Mouse (Mus musculus) kidney, postnatal 10 days (tissue): ENCODE measurements at regions not wholly inside any gene's neighbourhood (a gene's known extent, or its start where the extent isn't known, plus 50 kb on each side); places are given as distances from the start of the nearest gene placed in this dataset.

Experiments used
- DNase-seq: peaks from one replicate; pipeline ENCODE4 v3.0.0; 2021; ENCODE audit warnings: mixed read lengths

- DNase-seq = no peak
These were observed 72.3 kb upstream of the 1700024P04Rik start for GRCm38 (mm10) chr13:99056432-99057292.

- peak; percentile 62 for DNase-seq
These were observed 71.4 kb upstream of the 1700024P04Rik start for GRCm38 (mm10) chr13:99055609-99056321.

- DNase-seq = no peak
These were observed 67.7 kb upstream of the 1700024P04Rik start for GRCm38 (mm10) chr13:99052076-99052475.

GRCm38 (mm10) chr13:99049699-99050098 lies 65.3 kb upstream of the 1700024P04Rik start:
- DNase-seq = no peak

- DNase-seq = peak; percentile 59
These were observed 64.3 kb upstream of the 1700024P04Rik start for GRCm38 (mm10) chr13:99048651-99049100.

- DNase-seq = no peak
These were observed 62.9 kb upstream of the 1700024P04Rik start for GRCm38 (mm10) chr13:99047219-99047618.

GRCm38 (mm10) chr13:99046737-99047136 lies 62.4 kb upstream of the 1700024P04Rik start:
- DNase-seq = no peak

- no peak for DNase-seq
These were observed 57.7 kb upstream of the 1700024P04Rik start for GRCm38 (mm10) chr13:99042086-99042485.

- no peak for DNase-seq
These were observed 56.9 kb upstream of the 1700024P04Rik start for GRCm38 (mm10) chr13:99041256-99041655.

GRCm38 (mm10) chr13:99040846-99041245 lies 56.5 kb upstream of the 1700024P04Rik start:
- DNase-seq = no peak

GRCm38 (mm10) chr13:99040171-99040570 lies 55.8 kb upstream of the 1700024P04Rik start:
- no peak for DNase-seq

- DNase-seq = no peak
These were observed 54.7 kb upstream of the 1700024P04Rik start for GRCm38 (mm10) chr13:99039063-99039385.

GRCm38 (mm10) chr13:99038198-99039062 lies 54.1 kb upstream of the 1700024P04Rik start:
- DNase-seq = no peak

- no peak for DNase-seq
These were observed 52.8 kb upstream of the 1700024P04Rik start for GRCm38 (mm10) chr13:99037131-99037530.
